Mouse (Mus musculus): Measurements from ENCODE around the gene Lta. TPM values are rescaled to one million over a fixed set of nuclear protein-coding genes. Genes with fewer than 3 reads are reported as not detected.

Gene Lta
- total and polyA plus RNA-seq, 3 experiments = 0.12 to 0.23 TPM; not detected in 1

- TF ChIP-seq EP300 (IDR thresholded peaks at IDR 0.05; ENCODE audit: insufficient read depth, low read depth, low read length) (no peak), CTCF (IDR thresholded peaks at IDR 0.05) (no peak), POLR2A (IDR thresholded peaks at IDR 0.05; ENCODE audit: insufficient read depth, low read depth, low read length) (no peak)
- no peaks in the 10 kb centered on the region for H3K27me3 ChIP-seq (ENCODE audit: control insufficient read depth, insufficient read depth, low read length)
- H3K9ac ChIP-seq (ENCODE audit: low read depth, low read length) = peak overlapping the region; percentile 63; the same call in 1 of the 2 replicates
- intact Hi-C loops (cut with DNase I) = loop anchor here (5.0 to 10.0 kb wide), 2 partner anchors 238 to 406 kb away; partner anchors contain the start of genes Dxo, Stk19 and Vars
- WGBS = 21% methylated on average over 12 of the region's 12 CpGs
- H3K79me2 ChIP-seq (replicated peaks; ENCODE audit: control insufficient read depth, insufficient read depth, low read length) = peaks cover 4% of the 10 kb centered on the region
- H3K4me1 ChIP-seq (ENCODE audit: control insufficient read depth, insufficient read depth, low read length) = peaks cover 15% of the 10 kb centered on the region
- peaks cover 19% of the 10 kb centered on the region for H3K36me3 ChIP-seq (ENCODE audit: control insufficient read depth, insufficient read depth, low read length)
- H3K27ac ChIP-seq = peak overlapping the region; percentile 98
- no peak for DNase-seq
- H3K4me3 ChIP-seq = peak overlapping the region; percentile 77
These were observed 35.5 kb upstream of the Lta start for GRCm38 (mm10) chr17:35240384-35241304.

- Histone ChIP-seq H3K27ac (peak overlapping the region; percentile 98; the same call in 1 of the 2 replicates), H3K79me2 (replicated peaks; ENCODE audit: control insufficient read depth, insufficient read depth, low read length) (peaks cover 4% of the 10 kb centered on the region), H3K4me1 (ENCODE audit: control insufficient read depth, insufficient read depth, low read length) (peaks cover 14% of the 10 kb centered on the region), H3K27me3 (ENCODE audit: control insufficient read depth, insufficient read depth, low read length) (no peaks in the 10 kb centered on the region), H3K36me3 (ENCODE audit: control insufficient read depth, insufficient read depth, low read length) (peaks cover 13% of the 10 kb centered on the region), H3K4me3 (no peak overlapping the region), H3K9ac (ENCODE audit: low read depth, low read length) (no peak overlapping the region)
- no peak for DNase-seq
- intact Hi-C loops (cut with DNase I) = loop anchor here (5.0 to 10.0 kb wide), 5 partner anchors 117 to 405 kb away; partner anchors contain the start of genes Csnk2b, Dxo, Gpank1 and Nelfe
- WGBS = 62% methylated on average over 5 of the region's 5 CpGs
- TF ChIP-seq EP300 (IDR thresholded peaks at IDR 0.05; ENCODE audit: insufficient read depth, low read depth, low read length) (no peak), POLR2A (IDR thresholded peaks at IDR 0.05; ENCODE audit: insufficient read depth, low read depth, low read length) (no peak), CTCF (IDR thresholded peaks at IDR 0.05) (no peak)
These were observed 34.5 kb upstream of the Lta start for GRCm38 (mm10) chr17:35239700-35240099.

GRCm38 (mm10) chr17:35237504-35237903, 32.4 kb upstream of the Lta start:
- intact Hi-C loops (cut with DNase I) = loop anchor here (2.0 to 10.0 kb wide), 4 partner anchors 71 to 383 kb away; partner anchors contain the start of genes Csnk2b, Gpank1, Nelfe and Skiv2l
- DNase-seq = no peak
- Histone ChIP-seq H3K9ac (ENCODE audit: low read depth, low read length) (no peak overlapping the region), H3K36me3 (ENCODE audit: control insufficient read depth, insufficient read depth, low read length) (no peaks in the 10 kb centered on the region), H3K27me3 (ENCODE audit: control insufficient read depth, insufficient read depth, low read length) (no peaks in the 10 kb centered on the region), H3K4me3 (no peak overlapping the region), H3K79me2 (replicated peaks; ENCODE audit: control insufficient read depth, insufficient read depth, low read length) (no peaks in the 10 kb centered on the region; the same call in 1 of the 2 replicates), H3K4me1 (ENCODE audit: control insufficient read depth, insufficient read depth, low read length) (peaks cover 7% of the 10 kb centered on the region), H3K27ac (no peak overlapping the region)
- TF ChIP-seq EP300 (IDR thresholded peaks at IDR 0.05; ENCODE audit: insufficient read depth, low read depth, low read length) = no peak
- no peak for TF ChIP-seq POLR2A (IDR thresholded peaks at IDR 0.05; ENCODE audit: insufficient read depth, low read depth, low read length)
- TF ChIP-seq CTCF (IDR thresholded peaks at IDR 0.05) = no peak
- WGBS = 90% methylated on average over 12 of the region's 12 CpGs

- H3K36me3 ChIP-seq (ENCODE audit: control insufficient read depth, insufficient read depth, low read length) = no peaks in the 10 kb centered on the region
- WGBS = 79% methylated on average over 9 of the region's 9 CpGs
- no peak for TF ChIP-seq CTCF (IDR thresholded peaks at IDR 0.05)
- no peak for TF ChIP-seq EP300 (IDR thresholded peaks at IDR 0.05; ENCODE audit: insufficient read depth, low read depth, low read length)
- TF ChIP-seq POLR2A (IDR thresholded peaks at IDR 0.05; ENCODE audit: insufficient read depth, low read depth, low read length) = no peak
- intact Hi-C loops (cut with DNase I) = loop anchor here (2.0 to 10.0 kb wide), 4 partner anchors 70 to 382 kb away; partner anchors contain the start of genes Csnk2b, Gpank1, Nelfe and Skiv2l
- H3K4me3 ChIP-seq = no peak overlapping the region
- H3K27ac ChIP-seq = no peak overlapping the region
- no peaks in the 10 kb centered on the region for H3K27me3 ChIP-seq (ENCODE audit: control insufficient read depth, insufficient read depth, low read length)
- H3K79me2 ChIP-seq (replicated peaks; ENCODE audit: control insufficient read depth, insufficient read depth, low read length) = no peaks in the 10 kb centered on the region; the same call in 1 of the 2 replicates
- no peak for DNase-seq
- H3K9ac ChIP-seq (ENCODE audit: low read depth, low read length) = no peak overlapping the region
- H3K4me1 ChIP-seq (ENCODE audit: control insufficient read depth, insufficient read depth, low read length) = peaks cover 8% of the 10 kb centered on the region
These were observed 31.8 kb upstream of the Lta start for GRCm38 (mm10) chr17:35236996-35237395.

GRCm38 (mm10) chr17:35236390-35236746, 31.2 kb upstream of the Lta start:
- TF ChIP-seq POLR2A (IDR thresholded peaks at IDR 0.05; ENCODE audit: insufficient read depth, low read depth, low read length) = no peak; the same call in 1 of the 2 replicates
- no peak; the same call in 1 of the 2 replicates for TF ChIP-seq CTCF (IDR thresholded peaks at IDR 0.05)
- no peak; the same call in 1 of the 2 replicates for TF ChIP-seq EP300 (IDR thresholded peaks at IDR 0.05; ENCODE audit: insufficient read depth, low read depth, low read length)
- H3K4me3 ChIP-seq = peak overlapping the region; percentile 67
- WGBS = 1% methylated on average over 18 of the region's 18 CpGs
- intact Hi-C loops (cut with DNase I) = loop anchor here (2.0 to 10.0 kb wide), 4 partner anchors 70 to 382 kb away; partner anchors contain the start of genes Csnk2b, Gpank1, Nelfe and Skiv2l
- H3K36me3 ChIP-seq (ENCODE audit: control insufficient read depth, insufficient read depth, low read length) = no peaks in the 10 kb centered on the region
- no peaks in the 10 kb centered on the region for H3K27me3 ChIP-seq (ENCODE audit: control insufficient read depth, insufficient read depth, low read length)
- no peaks in the 10 kb centered on the region; the same call in 1 of the 2 replicates for H3K79me2 ChIP-seq (replicated peaks; ENCODE audit: control insufficient read depth, insufficient read depth, low read length)
- H3K27ac ChIP-seq = peak overlapping the region; percentile 94
- peak overlapping the region; percentile 63 for H3K9ac ChIP-seq (ENCODE audit: low read depth, low read length)
- DNase-seq = peak; percentile 93 to 99
- H3K4me1 ChIP-seq (ENCODE audit: control insufficient read depth, insufficient read depth, low read length) = peaks cover 8% of the 10 kb centered on the region

Data from heart, adult 2 months (tissue).